Mouse (Mus musculus): Measurements from ENCODE around the gene Nanos3. TPM values are rescaled to one million over a fixed set of nuclear protein-coding genes. Genes with fewer than 3 reads are reported as not detected.

Nanos3 gene
- polyA plus RNA-seq (2012; rRNA removed) = 2.2 and 4.2 TPM in 2 replicates

GRCm38 (mm10) chr8:84185117-84185516 lies at the start of gene Nanos3:
TSS of gene Nanos3 (minus strand) at chr8:84185217.

GRCm38 (mm10) chr8:84147769-84148530 lies 37.1 kb downstream of the Nanos3 start, which contains the start of the genes Cc2d1a and 4930432K21Rik:
TSS of gene Cc2d1a (minus strand) at chr8:84147936.
TSS of gene 4930432K21Rik (plus strand) at chr8:84148025.

DNA sequence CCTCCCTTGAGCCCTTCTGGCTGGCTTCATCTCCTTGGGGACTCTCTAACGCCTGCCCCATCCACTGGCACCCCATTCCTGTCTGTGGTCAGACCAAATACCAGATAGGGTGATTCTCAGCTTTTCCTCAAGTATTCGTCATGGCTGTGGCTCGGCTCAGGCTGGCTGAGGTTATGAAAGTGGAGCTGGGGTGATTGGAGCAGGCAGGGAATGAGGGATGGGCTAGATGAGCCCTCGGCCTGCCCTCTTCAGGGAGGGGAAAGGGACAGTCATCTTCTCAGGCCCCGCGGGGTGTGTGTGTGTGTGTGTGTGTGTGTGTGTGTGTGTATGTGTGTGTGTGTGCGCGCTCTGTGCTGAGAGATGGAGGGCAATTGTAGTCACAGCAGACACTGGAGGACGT lies 59.4 kb downstream of the Nanos3 start, which contains the start of gene Podnl1:
Podnl1 (plus strand) TSS at position 334 of the 400 bp plus-strand sequence.

Other genes with a start within 250 kb of the Nanos3 start
- 1.2 and 2.1 TPM in 2 replicates for gene Gm10644, start 230.0 kb downstream of the Nanos3 start, polyA plus RNA-seq (2012; rRNA removed)
- gene Asf1b, start 229.7 kb downstream of the Nanos3 start, polyA plus RNA-seq (2012; rRNA removed) = 19.7 and 21.1 TPM in 2 replicates
- gene Prkaca, start 212.2 kb downstream of the Nanos3 start, polyA plus RNA-seq (2012; rRNA removed) = 64.4 and 81.8 TPM in 2 replicates
- 68.8 and 69.5 TPM in 2 replicates for gene Samd1, start 187.5 kb downstream of the Nanos3 start, polyA plus RNA-seq (2012; rRNA removed)
- 1.7 and 1.8 TPM in 2 replicates for gene 1700067K01Rik, start 183.7 kb downstream of the Nanos3 start, polyA plus RNA-seq (2012; rRNA removed)
- 1.9 and 3.5 TPM in 2 replicates for gene 2210011C24Rik, start 173.0 kb downstream of the Nanos3 start, polyA plus RNA-seq (2012; rRNA removed)
- gene Palm3, start 163.7 kb downstream of the Nanos3 start, polyA plus RNA-seq (2012; rRNA removed) = 3.5 and 3.7 TPM in 2 replicates
- gene Il27ra, start 142.6 kb downstream of the Nanos3 start, polyA plus RNA-seq (2012; rRNA removed) = 6.1 and 6.3 TPM in 2 replicates
- 6.3 and 7.4 TPM in 2 replicates for gene Rln3, start 140.2 kb downstream of the Nanos3 start, polyA plus RNA-seq (2012; rRNA removed)
- gene Gm10643, start 120.1 kb downstream of the Nanos3 start, polyA plus RNA-seq (2012; rRNA removed) = 0.75 and 1.1 TPM in 2 replicates
- gene Rfx1, start 118.4 kb downstream of the Nanos3 start, polyA plus RNA-seq (2012; rRNA removed) = 48.2 and 48.7 TPM in 2 replicates
- gene Dcaf15, start 80.4 kb downstream of the Nanos3 start, polyA plus RNA-seq (2012; rRNA removed) = 76.0 and 80.2 TPM in 2 replicates
- 18.3 and 59.6 TPM in 2 replicates for gene Podnl1, start 59.2 kb downstream of the Nanos3 start, polyA plus RNA-seq (2012; rRNA removed)
- gene Cc2d1a, start 37.3 kb downstream of the Nanos3 start, polyA plus RNA-seq (2012; rRNA removed) = 44.9 and 46.5 TPM in 2 replicates
- 4.2 and 5.2 TPM in 2 replicates for gene 4930432K21Rik, start 37.2 kb downstream of the Nanos3 start, polyA plus RNA-seq (2012; rRNA removed)
- gene Zswim4, start 51.8 kb upstream of the Nanos3 start, polyA plus RNA-seq (2012; rRNA removed) = 36.1 and 37.1 TPM in 2 replicates
- gene D8Ertd738e, start 64.5 kb upstream of the Nanos3 start, polyA plus RNA-seq (2012; rRNA removed) = 60.5 and 85.9 TPM in 2 replicates
- gene Mri1, start 72.1 kb upstream of the Nanos3 start, polyA plus RNA-seq (2012; rRNA removed) = 213 and 351 TPM in 2 replicates
- gene Ccdc130, start 85.2 kb upstream of the Nanos3 start, polyA plus RNA-seq (2012; rRNA removed) = 49.0 and 60.0 TPM in 2 replicates
- gene Cacna1a, start 203.2 kb upstream of the Nanos3 start, polyA plus RNA-seq (2012; rRNA removed) = 104 and 227 TPM in 2 replicates